Mouse (Mus musculus): ENCODE measurements around the gene Sec22b. TPM values are rescaled to one million over a fixed set of nuclear protein-coding genes. Genes with fewer than 3 reads are reported as not detected.

Gene Sec22b
- polyA plus RNA-seq (2016; fragmentation: Nextera tagmentation; extraction: Ambion mirVana) = 122 and 130 TPM in 2 replicates

GRCm38 (mm10) chr3:97900516-97901490 lies at the start of gene Sec22b:
TSS of gene Sec22b (plus strand) at chr3:97901190.
- H3K4me2 ChIP-seq = peak within 1 kb of the TSS; percentile 85
- peak; percentile 75 for ATAC-seq (ENCODE audit: insufficient number of reproducible peaks, insufficient read depth, low FRiP score, low TSS enrichment, low read depth)
- 3% methylated on average over 41 of the region's 41 CpGs for WGBS

GRCm38 (mm10) chr3:97851803-97852202 lies 49.2 kb upstream of the Sec22b start:
- Histone ChIP-seq H3K4me2 (no peak overlapping the region), H3K27ac (no peak overlapping the region), H3K36me3 (no peaks in the 10 kb centered on the region), H3K4me3 (replicated peaks) (no peak overlapping the region), H3K9me3 (no peaks in the 10 kb centered on the region), H3K4me1 (replicated peaks) (no peaks in the 10 kb centered on the region), H3K27me3 (no peaks in the 10 kb centered on the region), H3K9ac (replicated peaks) (no peak overlapping the region)
- 89% methylated on average over 2 of the region's 2 CpGs for WGBS
- ATAC-seq (ENCODE audit: insufficient number of reproducible peaks, insufficient read depth, low FRiP score, low TSS enrichment, low read depth) = no peak

More at GRCm38 (mm10) chr3:97900516-97901490, at the start of gene Sec22b:
- H3K4me3 ChIP-seq (replicated peaks) = peak within 1 kb of the TSS; percentile 89
- no peaks in the 10 kb centered on the region for H3K9me3 ChIP-seq
- H3K36me3 ChIP-seq = no peaks in the 10 kb centered on the region
- no peak within 1 kb of the TSS; the same call in 1 of the 2 replicates for H3K27ac ChIP-seq
- H3K27me3 ChIP-seq = no peaks in the 10 kb centered on the region
- peaks cover 14% of the 10 kb centered on the region for H3K4me1 ChIP-seq (replicated peaks)
- peak within 1 kb of the TSS; percentile 87 for H3K9ac ChIP-seq (replicated peaks)

GRCm38 (mm10) chr3:97854575-97855384 lies 46.2 kb upstream of the Sec22b start:
- no peak overlapping the region for H3K27ac ChIP-seq
- H3K9me3 ChIP-seq = no peaks in the 10 kb centered on the region
- no peak for ATAC-seq (ENCODE audit: insufficient number of reproducible peaks, insufficient read depth, low FRiP score, low TSS enrichment, low read depth)
- H3K4me2 ChIP-seq = no peak overlapping the region
- 82% methylated on average over 9 of the region's 9 CpGs for WGBS
- no peaks in the 10 kb centered on the region for H3K36me3 ChIP-seq
- no peak overlapping the region for H3K4me3 ChIP-seq (replicated peaks)
- no peaks in the 10 kb centered on the region for H3K4me1 ChIP-seq (replicated peaks)
- H3K27me3 ChIP-seq = no peaks in the 10 kb centered on the region
- H3K9ac ChIP-seq (replicated peaks) = no peak overlapping the region

GRCm38 (mm10) chr3:97859400-97859799 lies 41.6 kb upstream of the Sec22b start:
- WGBS = 70% methylated on average over 1 of the region's 1 CpGs
- H3K9me3 ChIP-seq = no peaks in the 10 kb centered on the region
- ATAC-seq (ENCODE audit: insufficient number of reproducible peaks, insufficient read depth, low FRiP score, low TSS enrichment, low read depth) = no peak
- H3K27me3 ChIP-seq = no peaks in the 10 kb centered on the region
- no peak overlapping the region for H3K4me2 ChIP-seq
- H3K36me3 ChIP-seq = no peaks in the 10 kb centered on the region
- H3K27ac ChIP-seq = no peak overlapping the region
- H3K4me3 ChIP-seq (replicated peaks) = no peak overlapping the region
- H3K4me1 ChIP-seq (replicated peaks) = no peaks in the 10 kb centered on the region
- H3K9ac ChIP-seq (replicated peaks) = no peak overlapping the region

- Histone ChIP-seq H3K4me3 (replicated peaks) (no peak overlapping the region), H3K9me3 (no peaks in the 10 kb centered on the region), H3K27ac (no peak overlapping the region), H3K4me2 (no peak overlapping the region), H3K36me3 (no peaks in the 10 kb centered on the region), H3K4me1 (replicated peaks) (no peaks in the 10 kb centered on the region), H3K9ac (replicated peaks) (no peak overlapping the region), H3K27me3 (peaks cover 11% of the 10 kb centered on the region)
- ATAC-seq (ENCODE audit: insufficient number of reproducible peaks, insufficient read depth, low FRiP score, low TSS enrichment, low read depth) = no peak
- WGBS = 91% methylated on average over 7 of the region's 7 CpGs
Observed at GRCm38 (mm10) chr3:97860820-97861451, 40.1 kb upstream of the Sec22b start.

GRCm38 (mm10) chr3:97866696-97867095 lies 34.3 kb upstream of the Sec22b start:
- H3K27ac ChIP-seq = no peak overlapping the region
- H3K4me2 ChIP-seq = peak overlapping the region; percentile 96; the same call in 1 of the 2 replicates
- no peak overlapping the region for H3K9ac ChIP-seq (replicated peaks)
- no peak overlapping the region; the same call in 1 of the 2 replicates for H3K4me3 ChIP-seq (replicated peaks)
- H3K9me3 ChIP-seq = no peaks in the 10 kb centered on the region
- peaks cover 12% of the 10 kb centered on the region for H3K4me1 ChIP-seq (replicated peaks)
- H3K36me3 ChIP-seq = no peaks in the 10 kb centered on the region
- WGBS = 65% methylated on average over 4 of the region's 4 CpGs
- no peak for ATAC-seq (ENCODE audit: insufficient number of reproducible peaks, insufficient read depth, low FRiP score, low TSS enrichment, low read depth)
- peaks cover 48% of the 10 kb centered on the region for H3K27me3 ChIP-seq

- H3K4me3 ChIP-seq (replicated peaks) = peak overlapping the region; percentile 52
- H3K9me3 ChIP-seq = no peaks in the 10 kb centered on the region
- peak overlapping the region; percentile 96 for H3K4me2 ChIP-seq
- H3K9ac ChIP-seq (replicated peaks) = peak overlapping the region; percentile 61
- WGBS = 3% methylated on average over 28 of the region's 28 CpGs
- peaks cover 12% of the 10 kb centered on the region for H3K4me1 ChIP-seq (replicated peaks)
- H3K27me3 ChIP-seq = peaks cover 51% of the 10 kb centered on the region
- no peak overlapping the region for H3K27ac ChIP-seq
- peak; percentile 47; the same call in 1 of the 2 replicates for ATAC-seq (ENCODE audit: insufficient number of reproducible peaks, insufficient read depth, low FRiP score, low TSS enrichment, low read depth)
- no peaks in the 10 kb centered on the region for H3K36me3 ChIP-seq
Observed at GRCm38 (mm10) chr3:97867221-97868023, 33.6 kb upstream of the Sec22b start.

- H3K9ac ChIP-seq (replicated peaks) = peak overlapping the region; percentile 61
- H3K9me3 ChIP-seq = no peaks in the 10 kb centered on the region
- peaks cover 51% of the 10 kb centered on the region for H3K27me3 ChIP-seq
- peak overlapping the region; percentile 52 for H3K4me3 ChIP-seq (replicated peaks)
- no peak overlapping the region for H3K27ac ChIP-seq
- peak; percentile 66; the same call in 1 of the 2 replicates for ATAC-seq (ENCODE audit: insufficient number of reproducible peaks, insufficient read depth, low FRiP score, low TSS enrichment, low read depth)
- H3K36me3 ChIP-seq = no peaks in the 10 kb centered on the region
- H3K4me2 ChIP-seq = peak overlapping the region; percentile 96
- H3K4me1 ChIP-seq (replicated peaks) = peaks cover 12% of the 10 kb centered on the region
- WGBS = 3% methylated on average over 42 of the region's 42 CpGs
Observed at GRCm38 (mm10) chr3:97868024-97868689, 32.8 kb upstream of the Sec22b start.

GRCm38 (mm10) chr3:97868733-97869132 lies 32.3 kb upstream of the Sec22b start:
- no peak overlapping the region for H3K4me2 ChIP-seq
- H3K4me3 ChIP-seq (replicated peaks) = no peak overlapping the region
- H3K4me1 ChIP-seq (replicated peaks) = peaks cover 12% of the 10 kb centered on the region
- H3K9me3 ChIP-seq = no peaks in the 10 kb centered on the region
- H3K27ac ChIP-seq = no peak overlapping the region
- no peaks in the 10 kb centered on the region for H3K36me3 ChIP-seq
- WGBS = 60% methylated on average over 5 of the region's 5 CpGs
- H3K9ac ChIP-seq (replicated peaks) = no peak overlapping the region
- ATAC-seq (ENCODE audit: insufficient number of reproducible peaks, insufficient read depth, low FRiP score, low TSS enrichment, low read depth) = no peak
- H3K27me3 ChIP-seq = peaks cover 51% of the 10 kb centered on the region

- 65% methylated on average over 4 of the region's 4 CpGs for WGBS
- no peaks in the 10 kb centered on the region for H3K9me3 ChIP-seq
- peaks cover 51% of the 10 kb centered on the region for H3K27me3 ChIP-seq
- peaks cover 14% of the 10 kb centered on the region for H3K4me1 ChIP-seq (replicated peaks)
- no peaks in the 10 kb centered on the region for H3K36me3 ChIP-seq
- no peak overlapping the region for H3K9ac ChIP-seq (replicated peaks)
- no peak overlapping the region for H3K27ac ChIP-seq
- no peak for ATAC-seq (ENCODE audit: insufficient number of reproducible peaks, insufficient read depth, low FRiP score, low TSS enrichment, low read depth)
- no peak overlapping the region for H3K4me2 ChIP-seq
- H3K4me3 ChIP-seq (replicated peaks) = no peak overlapping the region
Observed at GRCm38 (mm10) chr3:97869730-97870129, 31.3 kb upstream of the Sec22b start.
